Mouse (Mus musculus) kidney, postnatal 0 days (tissue): ENCODE results near the gene Gse1. TPM values are rescaled to one million over a fixed set of nuclear protein-coding genes. Genes with fewer than 3 reads are reported as not detected.

Source experiments
- ATAC-seq: fragments of 200-750 bp; cut with Nextera tagmentation; replicated peaks from 2 replicates; pipeline ENCODE4 v1.8.0; 2017; ENCODE audit warnings: low read depth, moderate number of reproducible peaks, moderate TSS enrichment, moderate library complexity; ENCODE audit not compliant: low FRiP score
- DNase-seq: peaks from one replicate; pipeline ENCODE4 v3.0.0-alpha.2; 2016; ENCODE audit warnings: low spot score
- H3K27ac ChIP-seq: fragments of 300-500 bp; sonication (generic); 2 replicates; pipeline ENCODE4 v1.5.1; 2014; ENCODE audit warnings: mild to moderate bottlenecking
- H3K27me3 ChIP-seq: fragments of 300-500 bp; sonication (generic); 2 replicates; pipeline ENCODE4 v1.6.1; 2014; ENCODE audit warnings: low read length, mixed read lengths; ENCODE audit not compliant: insufficient read depth
- H3K36me3 ChIP-seq: fragments of 300-500 bp; sonication (generic); 2 replicates; pipeline ENCODE4 v1.6.1; 2014; ENCODE audit warnings: low read length, mixed read lengths; ENCODE audit not compliant: insufficient read depth
- H3K4me1 ChIP-seq: fragments of 300-500 bp; sonication (generic); replicated peaks from 2 replicates; pipeline ENCODE4 v1.6.1; 2014; ENCODE audit warnings: antibody characterized with exemption, low read length, mixed read lengths; ENCODE audit not compliant: insufficient read depth
- H3K4me2 ChIP-seq: fragments of 300-500 bp; sonication (generic); 2 replicates; pipeline ENCODE4 v1.6.1; 2014; ENCODE audit warnings: mild to moderate bottlenecking, low read length, moderate library complexity, mixed read lengths
- H3K4me3 ChIP-seq: fragments of 300-500 bp; sonication (generic); replicated peaks from 2 replicates; pipeline ENCODE4 v1.5.1; 2014; ENCODE audit warnings: low read depth, low read length
- H3K9ac ChIP-seq: fragments of 300-500 bp; sonication (generic); 2 replicates; pipeline ENCODE4 v1.6.1; 2014; ENCODE audit warnings: low read depth, low read length
- H3K9me3 ChIP-seq: fragments of 300-500 bp; sonication (generic); replicated peaks from 2 replicates; pipeline ENCODE4 v1.6.1; 2016; ENCODE audit warnings: low read length, inconsistent platforms, mixed read lengths
- CTCF ChIP-seq: IDR thresholded peaks from 2 replicates; pipeline ENCODE4 v1.5.1; 2016; ENCODE audit warnings: antibody characterized with exemption, low read depth, mild to moderate bottlenecking, moderate library complexity
- WGBS: fragments of 180-500 bp; shearing (Covaris S2); extraction: QIAGEN DNeasy Blood & Tissue Kit; methylation state at CpG from one replicate; pipeline ENCODE4 v1.1.7; 2014; 5-methylcytosine and 5-hydroxymethylcytosine counted together
- polyA plus RNA-seq: library from polyadenylated mRNA; unstranded; fragments of >200 nt; fragmentation: Nextera tagmentation; extraction: Ambion mirVana; gene quantifications from 2 replicates; pipeline ENCODE4 v1.2.1, GENCODE M21; 2015

The Gse1 gene
- 5.9 and 8.4 TPM in 2 replicates for polyA plus RNA-seq

- ATAC-seq (peak; percentile 60), DNase-seq (peak; percentile 97)
- TF ChIP-seq CTCF = no peak
- peaks cover 5% of the 10 kb centered on the region; the same call in 1 of the 2 replicates for H3K27me3 ChIP-seq
- 11% methylated on average over 14 of the region's 52 CpGs for WGBS
- H3K36me3 ChIP-seq = no peaks in the 10 kb centered on the region
- H3K27ac ChIP-seq = 0 out of 2 replicates have a peak within 1 kb of the TSS, but pooled peaks have one; percentile 10
- peak within 1 kb of the TSS; percentile 95 for H3K4me2 ChIP-seq
- H3K4me1 ChIP-seq = peaks cover 34% of the 10 kb centered on the region
- peak within 1 kb of the TSS; percentile 65 for H3K9ac ChIP-seq
- peak within 1 kb of the TSS; percentile 59 for H3K4me3 ChIP-seq
- H3K9me3 ChIP-seq = no peaks in the 10 kb centered on the region
These were observed at the start of gene Gse1 for GRCm38 (mm10) chr8:120227891-120228591. TSS of gene Gse1 (plus strand) at chr8:120228456.

- Histone ChIP-seq H3K9me3 (no peaks in the 10 kb centered on the region), H3K9ac (no peak overlapping the region), H3K36me3 (no peaks in the 10 kb centered on the region), H3K4me1 (peaks cover 15% of the 10 kb centered on the region), H3K27me3 (no peaks in the 10 kb centered on the region), H3K4me3 (no peak overlapping the region), H3K27ac (no peak overlapping the region), H3K4me2 (peak overlapping the region; percentile 51)
- ATAC-seq (peak; percentile 51), DNase-seq (peak; percentile 93)
- TF ChIP-seq CTCF = peak; percentile 97
- under 1% methylated on average over 10 of the region's 10 CpGs for WGBS
These were observed 49.2 kb upstream of the Gse1 start for GRCm38 (mm10) chr8:120179027-120179431.

- TF ChIP-seq CTCF = no peak
- H3K36me3 ChIP-seq = no peaks in the 10 kb centered on the region
- no peak for DNase-seq
- peaks cover 26% of the 10 kb centered on the region for H3K4me1 ChIP-seq
- no peak overlapping the region for H3K4me3 ChIP-seq
- no peak overlapping the region for H3K9ac ChIP-seq
- no peak for ATAC-seq
- H3K9me3 ChIP-seq = no peaks in the 10 kb centered on the region
- no peak overlapping the region for H3K27ac ChIP-seq
- H3K4me2 ChIP-seq = no peak overlapping the region
- WGBS = 56% methylated on average over 7 of the region's 7 CpGs
- H3K27me3 ChIP-seq = no peaks in the 10 kb centered on the region
These were observed 47.7 kb upstream of the Gse1 start for GRCm38 (mm10) chr8:120180445-120180970.

- H3K27ac ChIP-seq = no peak overlapping the region
- WGBS = 84% methylated on average over 5 of the region's 5 CpGs
- TF ChIP-seq CTCF = no peak
These were observed 47.0 kb upstream of the Gse1 start for GRCm38 (mm10) chr8:120181274-120181673.

DNA sequence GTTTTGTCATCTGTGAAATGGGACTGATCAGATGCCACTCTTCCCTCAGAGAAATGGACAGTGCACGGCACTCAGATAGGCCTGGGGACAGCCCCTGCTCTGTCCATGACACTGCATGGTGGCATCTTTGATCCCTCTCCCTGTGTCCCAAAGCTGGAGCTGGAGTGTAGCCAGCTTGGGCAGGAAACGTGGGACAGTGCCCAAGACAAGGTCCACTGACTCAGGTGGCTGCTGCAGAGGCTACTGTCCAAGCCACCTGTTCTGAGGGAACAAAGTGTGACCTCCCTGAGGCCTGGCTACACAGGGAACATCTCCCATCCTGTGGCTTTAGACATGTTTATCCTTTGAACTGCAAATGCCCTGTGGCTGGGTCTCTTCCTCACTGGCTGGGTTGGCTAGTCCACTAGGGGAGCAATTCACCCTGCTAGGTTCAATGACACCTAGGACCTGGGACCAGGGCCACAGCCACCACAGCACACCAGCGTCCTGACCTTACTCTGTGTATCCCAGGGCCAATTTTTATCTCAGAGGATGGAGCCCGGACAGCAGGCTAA lies 46.3 kb upstream of the Gse1 start:
- no peaks in the 10 kb centered on the region for H3K36me3 ChIP-seq
- no peak for ATAC-seq
- H3K4me3 ChIP-seq = no peak overlapping the region
- no peak for DNase-seq
- no peak overlapping the region for H3K27ac ChIP-seq
- 74% methylated on average over 4 of the region's 4 CpGs for WGBS
- H3K9me3 ChIP-seq = no peaks in the 10 kb centered on the region
- H3K27me3 ChIP-seq = no peaks in the 10 kb centered on the region
- no peak overlapping the region for H3K9ac ChIP-seq
- H3K4me2 ChIP-seq = no peak overlapping the region
- peak; percentile 18; the same call in 1 of the 2 replicates for TF ChIP-seq CTCF
- H3K4me1 ChIP-seq = peaks cover 37% of the 10 kb centered on the region

More at GRCm38 (mm10) chr8:120181274-120181673, 47.0 kb upstream of the Gse1 start:
- Histone ChIP-seq H3K36me3 (no peaks in the 10 kb centered on the region), H3K4me3 (no peak overlapping the region), H3K27me3 (no peaks in the 10 kb centered on the region), H3K9me3 (no peaks in the 10 kb centered on the region), H3K4me1 (peaks cover 32% of the 10 kb centered on the region), H3K9ac (no peak overlapping the region), H3K4me2 (no peak overlapping the region)
- DNase-seq (no peak), ATAC-seq (no peak)

DNA sequence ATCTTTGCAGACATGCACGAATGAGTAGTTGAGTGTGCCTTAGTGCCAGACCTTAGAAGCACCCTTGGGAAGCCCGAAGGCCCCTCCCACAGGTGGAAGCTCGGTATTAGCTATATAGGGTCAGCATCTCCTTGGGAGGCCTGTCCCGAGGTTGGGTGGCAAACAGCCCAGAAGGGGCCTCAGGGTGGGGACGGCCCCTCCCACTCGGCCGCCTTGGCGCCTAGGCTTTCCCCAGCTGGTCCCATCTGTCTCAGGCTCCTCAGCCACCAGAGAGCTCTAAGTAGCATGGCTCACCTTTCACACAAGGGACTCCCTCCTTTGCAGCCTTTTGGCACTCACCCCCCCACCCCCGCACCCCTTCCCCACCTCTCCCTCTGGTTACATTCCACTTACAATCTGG lies 43.9 kb upstream of the Gse1 start:
- ATAC-seq = peak; percentile 34; the same call in 1 of the 2 replicates
- Histone ChIP-seq H3K4me3 (no peak overlapping the region), H3K9me3 (no peaks in the 10 kb centered on the region), H3K4me1 (peaks cover 29% of the 10 kb centered on the region), H3K9ac (no peak overlapping the region), H3K27ac (no peak overlapping the region), H3K4me2 (no peak overlapping the region), H3K36me3 (no peaks in the 10 kb centered on the region), H3K27me3 (no peaks in the 10 kb centered on the region)
- peak; percentile 65 for DNase-seq
- TF ChIP-seq CTCF = no peak
- WGBS = 6% methylated on average over 9 of the region's 9 CpGs
